Mouse (Mus musculus) heart, embryonic 11.5 days (tissue): ENCODE data around the gene Nfic. TPM values are rescaled to one million over a fixed set of nuclear protein-coding genes. Genes with fewer than 3 reads are reported as not detected.

Source experiments
- ATAC-seq: fragments of 200-750 bp; cut with Nextera tagmentation; replicated peaks from 2 replicates; pipeline ENCODE4 v1.8.0; 2017; ENCODE audit warnings: moderate library complexity; ENCODE audit not compliant: insufficient number of reproducible peaks, low FRiP score, low TSS enrichment
- H3K27ac ChIP-seq: fragments of 300-500 bp; sonication (generic); 2 replicates; pipeline ENCODE4 v1.5.1; 2014; ENCODE audit warnings: mild to moderate bottlenecking, low read depth, low read length
- H3K27me3 ChIP-seq: fragments of 300-500 bp; sonication (generic); 2 replicates; pipeline ENCODE4 v1.6.1; 2014; ENCODE audit warnings: mild to moderate bottlenecking, low read length, mixed read lengths; ENCODE audit not compliant: control insufficient read depth, insufficient read depth
- H3K36me3 ChIP-seq: fragments of 300-500 bp; sonication (generic); 2 replicates; pipeline ENCODE4 v1.6.1; 2014; ENCODE audit warnings: mild to moderate bottlenecking, low read length, moderate library complexity, mixed read lengths; ENCODE audit not compliant: control insufficient read depth, insufficient read depth
- H3K4me1 ChIP-seq: fragments of 300-500 bp; sonication (generic); 2 replicates; pipeline ENCODE4 v1.6.1; 2014; ENCODE audit warnings: low read length; ENCODE audit not compliant: control insufficient read depth, insufficient read depth
- H3K4me2 ChIP-seq: fragments of 300-500 bp; sonication (generic); 2 replicates; pipeline ENCODE4 v1.6.1; 2014; ENCODE audit warnings: mild to moderate bottlenecking, moderate library complexity
- H3K4me3 ChIP-seq: fragments of 300-500 bp; sonication (generic); 2 replicates; pipeline ENCODE4 v1.5.1; 2014; ENCODE audit warnings: low read depth, low read length
- H3K9ac ChIP-seq: fragments of 300-500 bp; sonication (generic); 2 replicates; pipeline ENCODE4 v1.6.1; 2014; ENCODE audit warnings: mild to moderate bottlenecking, low read depth, low read length, moderate library complexity
- H3K9me3 ChIP-seq: fragments of 300-500 bp; sonication (generic); replicated peaks from 2 replicates; pipeline ENCODE4 v1.6.1; 2016; ENCODE audit warnings: low read length; ENCODE audit not compliant: control insufficient read depth
- WGBS: fragments of 180-500 bp; shearing (Covaris S2); extraction: QIAGEN DNeasy Blood & Tissue Kit; methylation state at CpG from one replicate; pipeline ENCODE4 v1.1.7; 2014; ENCODE audit not compliant: insufficient replicate concordance; 5-methylcytosine and 5-hydroxymethylcytosine counted together
- polyA plus RNA-seq: library from polyadenylated mRNA; unstranded; fragments of >200 nt; fragmentation: Nextera tagmentation; extraction: Ambion mirVana; gene quantifications from 2 replicates; pipeline ENCODE4 v1.2.1, GENCODE M21; 2014

Nfic gene
- polyA plus RNA-seq, 1 experiment from 2014 or later, result 28.1 TPM

- Histone ChIP-seq H3K9me3 (no peaks in the 10 kb centered on the region), H3K36me3 (no peaks in the 10 kb centered on the region), H3K9ac (no peak overlapping the region), H3K27me3 (peaks cover 13% of the 10 kb centered on the region), H3K4me3 (no peak overlapping the region), H3K4me2 (no peak overlapping the region), H3K4me1 (peaks cover 39% of the 10 kb centered on the region), H3K27ac (no peak overlapping the region)
- 65% methylated on average over 5 of the region's 5 CpGs for WGBS
- ATAC-seq, result no peak
These were observed 33.7 kb downstream of the Nfic start for GRCm38 (mm10) chr10:81421797-81422100.

DNA sequence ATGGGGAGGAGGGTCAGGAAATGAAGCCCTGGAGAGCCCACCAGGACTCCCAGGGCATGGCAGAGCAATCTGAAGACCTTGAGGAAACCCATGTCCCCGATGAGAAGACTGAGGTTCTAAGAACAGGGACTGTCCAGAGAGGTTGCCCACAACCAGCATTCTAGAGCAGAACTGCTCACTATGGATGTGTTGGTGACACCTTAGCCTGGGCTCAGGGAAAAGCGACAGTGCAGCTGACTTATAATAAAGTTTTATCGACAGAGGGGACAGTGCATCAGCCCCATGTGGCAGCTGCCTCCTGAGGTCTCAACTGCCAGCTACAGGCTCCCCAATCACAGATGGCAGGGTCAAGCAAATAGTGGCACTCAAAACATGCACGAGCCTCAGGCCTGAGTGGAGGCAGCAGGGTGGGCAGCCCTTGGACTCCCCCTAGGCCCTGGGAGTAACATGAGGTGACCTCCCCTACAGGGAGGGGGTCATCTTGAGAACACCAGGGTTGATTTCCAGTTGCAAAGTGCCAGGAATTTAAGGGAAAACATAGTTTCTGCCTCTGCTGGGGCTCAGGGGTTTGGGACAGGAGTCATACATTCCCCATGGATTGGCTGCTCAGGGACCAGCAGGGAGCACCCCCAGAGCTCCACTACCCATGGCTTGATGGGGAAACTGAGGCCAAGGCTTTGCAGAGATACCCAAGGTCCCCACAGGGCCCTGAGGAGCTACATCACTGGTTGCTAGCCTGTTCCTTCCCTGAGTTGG is 34.2 kb downstream of the Nfic start:
- Histone ChIP-seq H3K4me1 (peaks cover 41% of the 10 kb centered on the region), H3K27me3 (peaks cover 13% of the 10 kb centered on the region), H3K9ac (no peak overlapping the region), H3K36me3 (no peaks in the 10 kb centered on the region), H3K4me3 (no peak overlapping the region), H3K4me2 (no peak overlapping the region), H3K27ac (no peak overlapping the region), H3K9me3 (no peaks in the 10 kb centered on the region)
- no peak for ATAC-seq
- WGBS, result 74% methylated on average over 4 of the region's 4 CpGs

DNA sequence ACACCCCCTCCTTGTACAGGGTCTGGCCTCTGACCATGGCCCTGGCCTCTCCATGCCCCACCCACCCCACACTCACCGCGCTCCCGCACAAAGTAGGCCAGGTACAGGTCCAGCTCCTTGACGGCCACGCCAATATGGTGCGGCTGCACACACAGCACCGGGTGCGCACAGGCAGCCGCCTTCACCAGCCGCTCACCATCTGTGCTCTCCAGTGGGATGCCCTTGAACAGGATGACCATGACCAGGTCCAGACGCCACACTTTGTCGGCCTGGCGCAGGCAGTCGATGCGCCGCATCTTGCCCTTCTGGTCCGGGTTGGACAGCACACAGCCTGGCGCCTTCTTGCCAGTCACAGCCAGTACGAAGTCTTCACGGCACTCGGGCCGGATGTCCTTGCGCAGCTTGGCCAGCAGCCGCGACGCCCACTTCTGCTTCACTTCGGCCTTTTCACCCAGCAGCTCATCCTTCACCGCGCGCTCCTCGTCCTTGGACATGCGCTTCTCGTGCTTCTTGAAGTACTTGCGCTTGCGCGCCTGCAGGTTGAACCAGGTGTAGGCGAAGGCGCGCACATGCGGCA is 35.2 kb downstream of the Nfic start:
- 77% methylated on average over 40 of the region's 40 CpGs for WGBS

DNA sequence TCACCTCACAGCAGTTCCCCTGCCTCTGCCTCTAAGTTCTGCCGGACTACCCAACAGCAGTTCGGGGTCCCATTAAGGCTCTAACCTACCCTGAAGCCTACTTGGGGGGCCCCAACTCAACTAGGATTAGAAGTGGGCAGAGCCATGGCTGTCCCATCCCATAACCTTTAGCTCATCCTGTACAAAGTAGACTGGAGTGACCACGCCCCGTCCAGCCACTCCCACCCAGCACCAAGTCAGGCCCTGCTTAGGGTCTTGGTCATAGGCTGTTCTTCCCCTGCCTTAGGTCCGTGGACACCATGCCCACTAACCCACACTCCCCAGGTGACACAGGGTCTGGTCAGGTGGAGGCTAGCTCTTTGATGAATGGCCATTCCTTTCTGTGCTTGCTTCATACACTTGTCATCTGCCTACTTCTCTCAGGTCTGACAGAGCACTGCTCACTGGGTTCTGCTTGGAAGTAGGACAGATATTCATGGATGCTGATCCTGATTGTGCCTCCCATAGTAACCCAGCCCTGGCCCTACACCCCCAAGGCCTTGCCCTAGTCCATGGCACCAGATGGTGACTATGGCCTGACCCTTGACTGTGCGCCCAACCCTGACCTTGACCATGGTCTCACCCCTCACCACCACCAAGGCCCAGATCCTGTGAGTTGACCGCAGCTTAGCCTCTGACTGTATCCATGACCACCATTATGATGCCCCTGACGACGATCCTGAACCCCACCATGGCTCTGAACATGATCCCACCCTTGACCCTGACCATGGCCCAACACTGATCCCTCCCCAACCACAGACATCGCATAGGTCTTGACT is 36.1 kb downstream of the Nfic start:
- Histone ChIP-seq H3K27me3 (peaks cover 7% of the 10 kb centered on the region; the same call in 1 of the 2 replicates), H3K4me3 (no peak overlapping the region), H3K9me3 (no peaks in the 10 kb centered on the region), H3K27ac (no peak overlapping the region), H3K36me3 (no peaks in the 10 kb centered on the region), H3K4me2 (no peak overlapping the region), H3K9ac (0 out of 2 replicates have a peak overlapping the region, but pooled peaks have one; percentile 22), H3K4me1 (peaks cover 51% of the 10 kb centered on the region)
- 84% methylated on average over 10 of the region's 10 CpGs for WGBS
- ATAC-seq, result no peak

More for the DNA sequence above, 35.2 kb downstream of the Nfic start:
- Histone ChIP-seq H3K4me1 (peaks cover 46% of the 10 kb centered on the region), H3K9me3 (no peaks in the 10 kb centered on the region), H3K9ac (no peak overlapping the region), H3K27me3 (peaks cover 9% of the 10 kb centered on the region), H3K36me3 (no peaks in the 10 kb centered on the region), H3K27ac (no peak overlapping the region), H3K4me3 (no peak overlapping the region), H3K4me2 (no peak overlapping the region)
- ATAC-seq, result no peak

GRCm38 (mm10) chr10:81418216-81419070 is 37.0 kb downstream of the Nfic start:
- no peak overlapping the region for H3K4me2 ChIP-seq
- H3K27ac ChIP-seq, result no peak overlapping the region
- WGBS, result 49% methylated on average over 11 of the region's 11 CpGs
- H3K27me3 ChIP-seq, result peaks cover 7% of the 10 kb centered on the region; the same call in 1 of the 2 replicates
- H3K9me3 ChIP-seq, result no peaks in the 10 kb centered on the region
- no peak overlapping the region for H3K4me3 ChIP-seq
- no peak for ATAC-seq
- H3K9ac ChIP-seq, result 0 out of 2 replicates have a peak overlapping the region, but pooled peaks have one; percentile 22
- H3K4me1 ChIP-seq, result peaks cover 56% of the 10 kb centered on the region
- H3K36me3 ChIP-seq, result no peaks in the 10 kb centered on the region

DNA sequence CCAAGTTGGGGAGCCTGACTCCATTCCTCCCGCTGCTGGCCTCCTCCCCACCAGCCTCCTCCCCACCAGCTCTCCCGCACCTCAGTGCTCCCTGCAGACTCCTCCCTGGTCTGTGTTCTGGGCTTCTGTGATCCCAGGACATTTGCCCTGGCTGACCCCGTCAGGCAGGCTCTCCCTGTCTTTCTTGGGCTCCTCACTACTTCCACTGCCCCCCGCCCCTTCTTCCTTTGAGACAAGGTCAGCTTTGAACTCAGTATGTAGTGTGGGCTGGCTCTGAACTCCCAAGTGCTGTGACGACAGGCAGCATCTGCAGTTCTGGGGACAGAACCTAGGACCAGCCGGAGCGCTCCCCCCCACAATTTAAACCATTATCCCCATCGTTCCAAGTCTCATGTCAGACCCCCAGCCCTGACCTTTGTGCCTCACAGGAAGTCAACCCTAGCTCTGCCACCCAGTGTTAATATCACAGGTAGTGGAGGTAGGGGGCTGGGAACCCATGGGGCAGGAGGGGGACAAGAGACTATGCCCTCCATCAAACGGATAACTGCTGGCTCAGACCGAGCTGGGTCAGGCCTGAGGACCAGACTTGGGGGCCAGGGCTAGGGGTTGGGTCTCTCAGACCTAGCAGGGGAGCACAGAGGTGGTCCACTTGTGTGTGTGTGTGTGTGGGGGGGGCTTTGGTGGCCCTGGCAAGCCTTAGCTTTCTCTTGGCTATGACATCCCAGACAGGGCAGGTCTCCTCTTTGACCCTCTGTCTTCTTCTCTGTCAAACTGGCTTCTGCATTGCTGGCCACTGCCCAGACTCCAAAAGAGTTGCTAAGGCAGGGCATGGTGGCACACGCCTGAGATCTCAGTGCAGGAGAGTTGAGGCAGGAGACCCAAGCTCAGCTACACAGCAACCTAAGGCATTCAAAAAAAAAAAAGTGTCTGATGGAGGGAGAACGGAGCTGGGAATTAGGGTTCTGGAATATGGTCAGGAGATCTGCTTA is 37.9 kb downstream of the Nfic start:
- Histone ChIP-seq H3K27ac (no peak overlapping the region; the same call in 1 of the 2 replicates), H3K4me1 (peaks cover 65% of the 10 kb centered on the region), H3K4me2 (peak overlapping the region; percentile 84), H3K27me3 (peaks cover 7% of the 10 kb centered on the region; the same call in 1 of the 2 replicates), H3K9ac (peak overlapping the region; percentile 63), H3K9me3 (no peaks in the 10 kb centered on the region), H3K4me3 (peak overlapping the region; percentile 37), H3K36me3 (no peaks in the 10 kb centered on the region)
- ATAC-seq, result no peak
- 45% methylated on average over 12 of the region's 12 CpGs for WGBS

- Histone ChIP-seq H3K9ac (peak overlapping the region; percentile 63), H3K36me3 (no peaks in the 10 kb centered on the region), H3K4me1 (peaks cover 73% of the 10 kb centered on the region), H3K9me3 (no peaks in the 10 kb centered on the region), H3K4me2 (peak overlapping the region; percentile 84), H3K27ac (peak overlapping the region; percentile 35; the same call in 1 of the 2 replicates), H3K27me3 (peaks cover 7% of the 10 kb centered on the region; the same call in 1 of the 2 replicates), H3K4me3 (peak overlapping the region; percentile 37)
- ATAC-seq, result peak; percentile 36; the same call in 1 of the 2 replicates
- 1% methylated on average over 17 of the region's 26 CpGs for WGBS
These were observed 38.7 kb downstream of the Nfic start for GRCm38 (mm10) chr10:81416581-81417226.
